Mouse (Mus musculus) G1E (cell line): Measurements from ENCODE around the gene Gm49380.

ENCODE experiments used
- CTCF ChIP-seq: IDR thresholded peaks from 2 replicates; pipeline ENCODE4 v1.5.1; 2012; ENCODE audit warnings: low read depth, low read length, inconsistent platforms, mixed read lengths
- GATA1 ChIP-seq: IDR thresholded peaks from 2 replicates; pipeline ENCODE4 v1.6.1; 2012; ENCODE audit warnings: borderline replicate concordance, low read length, inconsistent platforms, mixed read lengths
- POLR2AphosphoS5 ChIP-seq: IDR thresholded peaks from 2 replicates; pipeline ENCODE4 v1.6.1; 2012; ENCODE audit warnings: low read depth, low read length, inconsistent platforms; ENCODE audit not compliant: insufficient replicate concordance

GRCm38 (mm10) chr9:44078136-44078797, 35.0 kb downstream of the Gm49380 start:
- no peak for TF ChIP-seq POLR2AphosphoS5
- no peak for TF ChIP-seq CTCF
- no peak for TF ChIP-seq GATA1
